Mouse (Mus musculus) neural tube, embryonic 15.5 days (tissue): Measurements from ENCODE around the gene Mydgf. TPM values are rescaled to one million over a fixed set of nuclear protein-coding genes. Genes with fewer than 3 reads are reported as not detected.

Experiments
- ATAC-seq: fragments of 200-750 bp; cut with Nextera tagmentation; 2 replicates; pipeline ENCODE4 v1.8.0; 2017; ENCODE audit warnings: mild to moderate bottlenecking, moderate TSS enrichment, moderate library complexity; ENCODE audit not compliant: low FRiP score
- H3K27ac ChIP-seq: fragments of 300-500 bp; sonication (generic); replicated peaks from 2 replicates; pipeline ENCODE4 v1.5.1; 2015; ENCODE audit warnings: mild to moderate bottlenecking, inconsistent platforms
- H3K27me3 ChIP-seq: fragments of 300-500 bp; sonication (generic); replicated peaks from 2 replicates; pipeline ENCODE4 v1.6.1; 2015; ENCODE audit warnings: inconsistent platforms
- H3K36me3 ChIP-seq: fragments of 300-500 bp; sonication (generic); 2 replicates; pipeline ENCODE4 v1.6.1; 2015; ENCODE audit warnings: inconsistent platforms
- H3K4me1 ChIP-seq: fragments of 300-500 bp; sonication (generic); 2 replicates; pipeline ENCODE4 v1.6.1; 2015; ENCODE audit warnings: inconsistent platforms
- H3K4me2 ChIP-seq: fragments of 300-500 bp; sonication (generic); 2 replicates; pipeline ENCODE4 v1.6.1; 2015; ENCODE audit warnings: inconsistent platforms, mild to moderate bottlenecking, moderate library complexity
- H3K4me3 ChIP-seq: fragments of 300-500 bp; sonication (generic); replicated peaks from 2 replicates; pipeline ENCODE4 v1.5.1; 2015; ENCODE audit warnings: mild to moderate bottlenecking, inconsistent platforms
- H3K9ac ChIP-seq: fragments of 300-500 bp; sonication (generic); replicated peaks from 2 replicates; pipeline ENCODE4 v1.6.1; 2015; ENCODE audit warnings: mild to moderate bottlenecking, inconsistent platforms
- H3K9me3 ChIP-seq: fragments of 300-500 bp; sonication (generic); replicated peaks from 2 replicates; pipeline ENCODE4 v1.6.1; 2016; ENCODE audit warnings: inconsistent platforms
- WGBS: fragments of 180-500 bp; shearing (Covaris S2); methylation state at CpG from one replicate; pipeline ENCODE4 v1.1.7; 2015; ENCODE audit warnings: mixed read lengths; 5-methylcytosine and 5-hydroxymethylcytosine counted together
- polyA plus RNA-seq: library from polyadenylated mRNA; unstranded; fragments of >200 nt; fragmentation: Nextera tagmentation; extraction: Ambion mirVana; gene quantifications from 2 replicates; pipeline ENCODE4 v1.2.1, GENCODE M21; 2015

Gene Mydgf
- polyA plus RNA-seq: 80.3 and 82.3 TPM in 2 replicates

GRCm38 (mm10) chr17:56183658-56184103, at the start of gene Mydgf:
Gene Mydgf, minus strand, starts transcription at chr17:56183920.
- peak within 1 kb of the TSS; percentile 76 for H3K27ac ChIP-seq
- peaks cover 36% of the 10 kb centered on the region for H3K4me1 ChIP-seq
- ATAC-seq: peak; percentile 96
- peak within 1 kb of the TSS; percentile 92 for H3K4me3 ChIP-seq
- H3K36me3 ChIP-seq: peaks cover 57% of the 10 kb centered on the region
- peak within 1 kb of the TSS; percentile 83 for H3K9ac ChIP-seq
- WGBS: under 1% methylated on average over 47 of the region's 47 CpGs
- peak within 1 kb of the TSS; percentile 83 for H3K4me2 ChIP-seq
- H3K9me3 ChIP-seq: no peaks in the 10 kb centered on the region
- no peaks in the 10 kb centered on the region for H3K27me3 ChIP-seq

GRCm38 (mm10) chr17:56233389-56233788, 49.7 kb upstream of the Mydgf start:
- 43% methylated on average over 8 of the region's 8 CpGs for WGBS
- H3K4me3 ChIP-seq: peak overlapping the region; percentile 10; the same call in 1 of the 2 replicates
- H3K4me1 ChIP-seq: peaks cover 13% of the 10 kb centered on the region
- ATAC-seq: peak; percentile 43; the same call in 1 of the 2 replicates
- no peak overlapping the region for H3K9ac ChIP-seq
- peak overlapping the region; percentile 60 for H3K27ac ChIP-seq
- H3K27me3 ChIP-seq: no peaks in the 10 kb centered on the region
- H3K36me3 ChIP-seq: no peaks in the 10 kb centered on the region
- H3K4me2 ChIP-seq: peak overlapping the region; percentile 50
- H3K9me3 ChIP-seq: no peaks in the 10 kb centered on the region

- no peak for ATAC-seq
- Histone ChIP-seq H3K4me3 (no peak overlapping the region), H3K4me2 (no peak overlapping the region), H3K27ac (no peak overlapping the region), H3K9ac (no peak overlapping the region), H3K27me3 (no peaks in the 10 kb centered on the region), H3K4me1 (peaks cover 13% of the 10 kb centered on the region), H3K9me3 (no peaks in the 10 kb centered on the region), H3K36me3 (no peaks in the 10 kb centered on the region)
- 61% methylated on average over 10 of the region's 10 CpGs for WGBS
These were observed 46.2 kb upstream of the Mydgf start for GRCm38 (mm10) chr17:56229943-56230342.

- no peaks in the 10 kb centered on the region for H3K27me3 ChIP-seq
- 78% methylated on average over 3 of the region's 3 CpGs for WGBS
- no peak overlapping the region for H3K4me2 ChIP-seq
- no peak for ATAC-seq
- no peak overlapping the region for H3K27ac ChIP-seq
- no peaks in the 10 kb centered on the region for H3K9me3 ChIP-seq
- H3K9ac ChIP-seq: no peak overlapping the region
- no peaks in the 10 kb centered on the region for H3K4me1 ChIP-seq
- H3K36me3 ChIP-seq: no peaks in the 10 kb centered on the region
- no peak overlapping the region for H3K4me3 ChIP-seq
These were observed 42.8 kb upstream of the Mydgf start for GRCm38 (mm10) chr17:56226566-56226965.

- 39% methylated on average over 1 of the region's 1 CpGs for WGBS
- H3K36me3 ChIP-seq: no peaks in the 10 kb centered on the region
- no peak overlapping the region for H3K4me3 ChIP-seq
- no peaks in the 10 kb centered on the region for H3K9me3 ChIP-seq
- H3K27ac ChIP-seq: no peak overlapping the region
- H3K4me2 ChIP-seq: no peak overlapping the region
- H3K4me1 ChIP-seq: no peaks in the 10 kb centered on the region
- no peak overlapping the region for H3K9ac ChIP-seq
- no peaks in the 10 kb centered on the region for H3K27me3 ChIP-seq
- no peak for ATAC-seq
These were observed 41.2 kb upstream of the Mydgf start for GRCm38 (mm10) chr17:56224916-56225315.

GRCm38 (mm10) chr17:56219805-56220204, 36.1 kb upstream of the Mydgf start:
- Histone ChIP-seq H3K4me3 (no peak overlapping the region), H3K27ac (no peak overlapping the region), H3K9me3 (no peaks in the 10 kb centered on the region), H3K9ac (no peak overlapping the region), H3K4me1 (peaks cover 40% of the 10 kb centered on the region), H3K27me3 (no peaks in the 10 kb centered on the region), H3K4me2 (no peak overlapping the region), H3K36me3 (no peaks in the 10 kb centered on the region)
- 61% methylated on average over 3 of the region's 3 CpGs for WGBS
- ATAC-seq: no peak

- Histone ChIP-seq H3K36me3 (no peaks in the 10 kb centered on the region), H3K4me2 (peak overlapping the region; percentile 74), H3K9ac (peak overlapping the region; percentile 80), H3K27ac (peak overlapping the region; percentile 93), H3K9me3 (no peaks in the 10 kb centered on the region), H3K4me3 (peak overlapping the region; percentile 84), H3K27me3 (no peaks in the 10 kb centered on the region), H3K4me1 (peaks cover 46% of the 10 kb centered on the region)
- ATAC-seq: peak; percentile 40; the same call in 1 of the 2 replicates
- 44% methylated on average over 12 of the region's 12 CpGs for WGBS
These were observed 35.5 kb upstream of the Mydgf start for GRCm38 (mm10) chr17:56219251-56219650.

- Histone ChIP-seq H3K27ac (peak within 1 kb of the TSS; percentile 93), H3K27me3 (no peaks in the 10 kb centered on the region), H3K36me3 (no peaks in the 10 kb centered on the region), H3K4me2 (peak within 1 kb of the TSS; percentile 74), H3K9me3 (no peaks in the 10 kb centered on the region), H3K4me3 (peak within 1 kb of the TSS; percentile 84), H3K9ac (peak within 1 kb of the TSS; percentile 80), H3K4me1 (peaks cover 49% of the 10 kb centered on the region)
- WGBS: under 1% methylated on average over 66 of the region's 78 CpGs
- peak; percentile 98 for ATAC-seq
These were observed 34.9 kb upstream of the Mydgf start, which contains the start of gene Dpp9 for GRCm38 (mm10) chr17:56218377-56219191. Gene Dpp9, minus strand, starts transcription at chr17:56218905.

GRCm38 (mm10) chr17:56217670-56218069, 34.0 kb upstream of the Mydgf start:
- peak overlapping the region; percentile 84 for H3K4me3 ChIP-seq
- peak overlapping the region; percentile 80 for H3K9ac ChIP-seq
- no peaks in the 10 kb centered on the region for H3K9me3 ChIP-seq
- 65% methylated on average over 13 of the region's 13 CpGs for WGBS
- no peak for ATAC-seq
- H3K27ac ChIP-seq: 0 out of 2 replicates have a peak overlapping the region, but pooled peaks have one; percentile 93
- no peaks in the 10 kb centered on the region; the same call in 1 of the 2 replicates for H3K36me3 ChIP-seq
- peak overlapping the region; percentile 74 for H3K4me2 ChIP-seq
- peaks cover 53% of the 10 kb centered on the region for H3K4me1 ChIP-seq
- H3K27me3 ChIP-seq: no peaks in the 10 kb centered on the region

- Histone ChIP-seq H3K4me3 (no peak overlapping the region), H3K36me3 (peaks cover 29% of the 10 kb centered on the region), H3K27ac (no peak overlapping the region), H3K4me2 (no peak overlapping the region), H3K9ac (no peak overlapping the region), H3K27me3 (no peaks in the 10 kb centered on the region), H3K9me3 (no peaks in the 10 kb centered on the region), H3K4me1 (peaks cover 50% of the 10 kb centered on the region)
- 88% methylated on average over 1 of the region's 1 CpGs for WGBS
- no peak for ATAC-seq
These were observed 30.5 kb upstream of the Mydgf start for GRCm38 (mm10) chr17:56214229-56214628.

GRCm38 (mm10) chr17:56212676-56213075, 29.0 kb upstream of the Mydgf start:
- H3K4me2 ChIP-seq: no peak overlapping the region
- H3K27me3 ChIP-seq: no peaks in the 10 kb centered on the region
- no peak overlapping the region for H3K9ac ChIP-seq
- no peak overlapping the region for H3K4me3 ChIP-seq
- H3K36me3 ChIP-seq: peaks cover 44% of the 10 kb centered on the region
- 81% methylated on average over 6 of the region's 6 CpGs for WGBS
- ATAC-seq: no peak
- H3K4me1 ChIP-seq: peaks cover 44% of the 10 kb centered on the region
- 0 out of 2 replicates have a peak overlapping the region, but pooled peaks have one; percentile 9 for H3K27ac ChIP-seq
- no peaks in the 10 kb centered on the region for H3K9me3 ChIP-seq

- H3K9me3 ChIP-seq: no peaks in the 10 kb centered on the region
- H3K27ac ChIP-seq: no peak overlapping the region
- peaks cover 60% of the 10 kb centered on the region for H3K36me3 ChIP-seq
- ATAC-seq: no peak
- WGBS: 97% methylated on average over 2 of the region's 2 CpGs
- no peaks in the 10 kb centered on the region for H3K27me3 ChIP-seq
- peaks cover 28% of the 10 kb centered on the region for H3K4me1 ChIP-seq
- H3K9ac ChIP-seq: no peak overlapping the region
- H3K4me2 ChIP-seq: no peak overlapping the region
- H3K4me3 ChIP-seq: no peak overlapping the region
These were observed 27.4 kb upstream of the Mydgf start for GRCm38 (mm10) chr17:56211090-56211489.
